Mouse (Mus musculus): ENCODE measurements around the gene Adamts16.

Gene Adamts16

GRCm38 (mm10) chr13:70761312-70761711 lies 80.3 kb downstream of the Adamts16 start:
- no peak for DNase-seq

GRCm38 (mm10) chr13:70760186-70760585 lies 81.4 kb downstream of the Adamts16 start:
- DNase-seq = no peak

GRCm38 (mm10) chr13:70746294-70747008 lies 95.2 kb downstream of the Adamts16 start:
- no peak for DNase-seq

- DNase-seq = no peak
These were observed 97.1 kb downstream of the Adamts16 start for GRCm38 (mm10) chr13:70744416-70745038.

- DNase-seq = no peak
These were observed 98.9 kb downstream of the Adamts16 start for GRCm38 (mm10) chr13:70742693-70743092.

- no peak for DNase-seq
These were observed 101.0 kb downstream of the Adamts16 start for GRCm38 (mm10) chr13:70740281-70741240.

- DNase-seq = no peak
These were observed 102.8 kb downstream of the Adamts16 start for GRCm38 (mm10) chr13:70738781-70739180.

- DNase-seq = no peak
These were observed 105.2 kb downstream of the Adamts16 start for GRCm38 (mm10) chr13:70736409-70736808.

GRCm38 (mm10) chr13:70734640-70735039 lies 107.0 kb downstream of the Adamts16 start:
- no peak for DNase-seq

GRCm38 (mm10) chr13:70733911-70734310 lies 107.7 kb downstream of the Adamts16 start:
- no peak for DNase-seq

GRCm38 (mm10) chr13:70733206-70733605 lies 108.4 kb downstream of the Adamts16 start:
- DNase-seq = no peak

GRCm38 (mm10) chr13:70732781-70733180 lies 108.8 kb downstream of the Adamts16 start:
- DNase-seq = no peak

- DNase-seq = no peak
These were observed 110.3 kb downstream of the Adamts16 start for GRCm38 (mm10) chr13:70731349-70731748.

GRCm38 (mm10) chr13:70729996-70730395 lies 111.6 kb downstream of the Adamts16 start:
- no peak for DNase-seq

GRCm38 (mm10) chr13:70726249-70726648 lies 115.4 kb downstream of the Adamts16 start:
- no peak for DNase-seq

GRCm38 (mm10) chr13:70724635-70725034 lies 117.0 kb downstream of the Adamts16 start:
- no peak for DNase-seq

- DNase-seq = no peak
These were observed 117.4 kb downstream of the Adamts16 start for GRCm38 (mm10) chr13:70724108-70724622.

GRCm38 (mm10) chr13:70719994-70720393 lies 121.6 kb downstream of the Adamts16 start:
- no peak for DNase-seq

GRCm38 (mm10) chr13:70718814-70719213 lies 122.8 kb downstream of the Adamts16 start:
- no peak for DNase-seq

- no peak for DNase-seq
These were observed 125.6 kb downstream of the Adamts16 start for GRCm38 (mm10) chr13:70716022-70716421.

- DNase-seq = peak; percentile 67
These were observed 127.4 kb downstream of the Adamts16 start for GRCm38 (mm10) chr13:70714081-70714775.

- DNase-seq = no peak
These were observed 128.3 kb downstream of the Adamts16 start for GRCm38 (mm10) chr13:70713331-70713730.

Measured in right cerebral cortex, adult 18-20 months (tissue).